Mouse (Mus musculus) ES-E14 (cell line): ENCODE results near the gene Tex33.

ENCODE experiments used
- HCFC1 ChIP-seq: IDR thresholded peaks from 2 replicates; pipeline ENCODE4 v1.6.1; 2012; ENCODE audit warnings: low read length, inconsistent platforms, borderline replicate concordance; ENCODE audit not compliant: insufficient read depth
- MAFK ChIP-seq: IDR thresholded peaks from 2 replicates; pipeline ENCODE4 v1.6.1; 2014; ENCODE audit warnings: mild to moderate bottlenecking, low read depth, low read length, inconsistent platforms; ENCODE audit not compliant: insufficient read depth

DNA sequence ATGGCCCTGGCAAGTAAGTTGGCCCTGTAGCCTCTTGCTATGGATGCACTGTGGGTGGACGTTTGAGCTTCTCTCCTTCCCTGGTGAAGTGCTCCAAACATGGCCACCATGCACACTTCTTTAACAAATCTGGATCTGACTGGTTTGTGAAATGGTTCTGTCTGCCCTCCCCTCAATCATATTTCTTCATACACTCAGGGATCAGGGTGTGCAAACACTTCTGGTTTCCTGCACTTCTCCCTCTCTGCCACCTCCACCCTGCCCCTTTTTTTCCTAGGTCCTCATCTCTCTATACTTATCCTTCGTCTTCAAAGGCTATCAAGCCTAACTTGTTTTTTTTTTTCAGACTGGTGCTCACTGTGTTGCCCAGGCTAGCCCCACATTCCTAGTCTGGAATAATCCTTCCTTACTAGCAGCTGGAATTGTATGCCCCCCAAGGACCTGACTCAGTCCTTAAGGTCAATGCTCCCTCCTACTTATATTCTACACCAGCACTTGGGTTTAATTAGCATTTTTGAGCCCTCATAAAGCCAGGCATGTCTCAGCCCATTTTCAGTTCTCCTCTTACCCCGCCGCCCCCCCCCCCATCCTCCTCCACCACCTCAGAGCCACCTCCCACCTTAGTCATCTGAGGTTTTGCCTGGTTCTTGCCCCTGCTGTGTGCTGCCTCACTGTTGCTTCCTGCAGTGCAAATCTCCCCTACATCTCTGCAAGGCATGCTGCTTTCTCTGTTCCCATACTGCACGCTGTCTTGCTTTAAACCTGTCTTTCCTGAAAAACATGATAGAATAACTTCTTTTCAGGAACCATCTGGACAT is 64.0 kb downstream of the Tex33 start:
- no peak for TF ChIP-seq HCFC1
- no peak for TF ChIP-seq MAFK
